Mouse (Mus musculus) gastrocnemius, adult 2 months (tissue): Measurements from ENCODE around the gene Shq1. TPM values are rescaled to one million over a fixed set of nuclear protein-coding genes. Genes with fewer than 3 reads are reported as not detected.
A peak's percentile ranks its signal among the peaks of the same experiment; 100 is the strongest.

Source experiments
- DNase-seq: peaks from one replicate; pipeline ENCODE4 v3.0.0; 2022
- H3K27ac ChIP-seq: fragments of 200-600 bp; 2 replicates; pipeline ENCODE4 v1.8.1; 2022; ENCODE audit warnings: mild to moderate bottlenecking
- H3K4me3 ChIP-seq: fragments of 200-600 bp; 2 replicates; pipeline ENCODE4 v1.8.1; 2022; ENCODE audit warnings: mild to moderate bottlenecking, moderate library complexity
- CTCF ChIP-seq: fragments of 200-600 bp; IDR thresholded peaks from 2 replicates; pipeline ENCODE4 v1.8.1; 2022; ENCODE audit warnings: antibody characterized with exemption, mild to moderate bottlenecking, moderate library complexity
- intact Hi-C: fragments of 180-260 bp; cut with DNase I; formaldehyde crosslinking; loops from one replicate; pipeline ENCODE4 v1.15.1; 2025
- total RNA-seq, 2 experiments: library from RNA; stranded (reverse); gene quantifications; 2 replicates each; pipeline ENCODE4 v1.2.3; 2021

The Shq1 gene
- total RNA-seq, 2 experiments from 2014 or later: 1.9 TPM

DNA sequence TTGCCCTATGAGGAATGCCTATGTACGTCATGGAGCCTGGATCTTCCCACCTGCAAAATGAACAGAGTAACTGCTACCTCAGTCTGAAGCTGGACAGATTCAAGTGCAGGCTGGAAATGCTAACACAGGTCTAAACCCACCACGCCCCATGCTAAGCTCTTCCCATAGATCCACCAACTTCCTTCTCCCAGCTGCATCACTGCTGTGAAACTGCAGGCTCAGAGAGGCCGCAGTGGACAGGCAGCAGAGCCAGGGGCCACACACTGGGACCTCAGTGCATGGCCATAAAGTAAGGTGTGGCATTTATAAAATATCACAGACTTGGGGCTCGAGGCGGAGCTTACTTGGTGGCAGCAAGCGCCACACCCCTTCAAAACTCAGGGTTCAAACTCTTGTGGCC, 133.0 kb downstream of the Shq1 start:
- no peak overlapping the region for H3K4me3 ChIP-seq
- TF ChIP-seq CTCF: no peak
- intact Hi-C loops: loop anchor here (10.0 kb wide), 1 partner anchor 733 kb away; no protein-coding TSS in a partner anchor
- no peak overlapping the region for H3K27ac ChIP-seq
- DNase-seq: no peak

DNA sequence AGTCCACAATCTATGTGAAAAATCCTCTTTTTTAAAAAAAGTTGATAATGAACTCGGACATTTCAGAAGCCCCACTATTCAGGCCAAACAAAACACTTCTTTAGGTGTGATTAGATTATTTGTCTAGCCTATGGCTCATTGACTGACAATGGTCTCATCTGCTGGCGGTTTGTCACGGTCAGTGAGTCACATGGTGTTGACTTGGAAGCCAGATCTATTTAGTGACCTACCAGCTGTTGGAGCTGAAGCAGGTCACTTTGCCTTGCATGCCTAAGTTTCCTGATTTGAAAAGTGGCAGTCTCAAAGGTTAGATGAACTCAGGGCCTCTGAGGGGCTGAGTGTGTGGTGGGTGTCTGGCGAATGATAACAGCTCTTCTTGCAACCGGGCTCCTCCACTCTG, 133.9 kb downstream of the Shq1 start:
- TF ChIP-seq CTCF: no peak
- intact Hi-C loops: loop anchor here (10.0 kb wide), 1 partner anchor 732 kb away; no protein-coding TSS in a partner anchor
- no peak for DNase-seq
- no peak overlapping the region for H3K27ac ChIP-seq
- no peak overlapping the region for H3K4me3 ChIP-seq

DNA sequence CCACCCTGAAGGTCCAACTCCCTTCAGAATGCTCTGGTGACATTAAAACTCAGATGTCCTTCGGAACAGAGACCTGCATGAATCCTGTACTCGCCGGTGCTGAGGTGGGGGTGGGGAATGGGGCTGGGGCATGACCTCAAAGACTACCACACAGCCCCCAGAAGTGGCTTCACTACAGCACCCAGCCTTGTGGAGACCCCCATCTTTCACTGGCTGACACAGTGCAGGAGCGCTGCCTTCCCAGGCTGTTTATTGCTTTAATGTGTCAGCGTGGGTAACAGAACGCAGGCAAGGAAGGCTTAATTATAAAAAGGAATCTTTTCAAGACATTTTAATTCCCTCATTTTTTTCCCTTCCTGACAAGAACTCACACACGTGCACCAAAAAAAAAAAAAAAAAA, 137.6 kb downstream of the Shq1 start:
- no peak for TF ChIP-seq CTCF
- DNase-seq: no peak
- intact Hi-C loops: loop anchor here (10.0 kb wide), 1 partner anchor 729 kb away; no protein-coding TSS in a partner anchor
- no peak overlapping the region for H3K27ac ChIP-seq
- H3K4me3 ChIP-seq: no peak overlapping the region

DNA sequence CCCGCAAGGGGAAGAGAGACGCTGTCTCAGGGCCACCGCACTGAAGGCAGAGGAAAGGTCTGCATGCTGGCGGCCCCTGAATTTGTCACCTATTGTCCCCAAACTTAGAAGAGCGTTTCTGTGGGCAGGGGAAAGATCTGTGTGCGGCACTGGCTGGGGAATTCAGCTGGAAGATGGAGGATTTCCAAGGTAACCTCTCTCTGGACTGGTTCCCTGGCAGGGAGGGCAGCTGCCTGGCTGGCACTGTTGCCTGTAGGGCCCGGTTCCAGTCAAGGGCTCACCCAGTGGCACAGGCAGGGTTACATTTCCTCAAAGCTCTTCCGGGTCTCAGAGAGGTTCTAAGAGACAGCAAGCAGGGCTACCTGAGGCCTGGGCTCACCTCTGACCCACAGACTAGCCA, 138.6 kb downstream of the Shq1 start:
- intact Hi-C loops: loop anchor here (10.0 kb wide), 1 partner anchor 728 kb away; no protein-coding TSS in a partner anchor

DNA sequence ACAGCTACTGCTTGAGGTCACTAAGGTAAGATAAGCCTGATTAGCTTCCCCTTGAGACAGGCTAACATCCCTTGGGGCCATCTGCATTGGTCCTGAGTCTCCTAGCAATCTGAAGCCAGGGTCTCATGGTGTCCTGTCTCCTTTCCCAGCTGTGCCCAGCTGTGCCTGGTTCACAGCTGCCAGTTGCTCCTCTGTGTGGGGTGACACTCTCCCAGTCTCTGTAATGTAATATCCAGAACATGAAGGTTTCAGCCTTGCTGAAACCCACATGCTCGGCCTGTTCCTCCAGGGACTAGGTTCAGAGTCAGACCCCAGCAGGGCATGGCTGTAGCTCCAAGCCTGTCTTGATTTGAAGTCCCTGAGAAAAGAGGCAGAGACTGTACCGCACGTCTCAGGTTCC, 141.3 kb downstream of the Shq1 start:
- intact Hi-C loops: loop anchor here (5.0 to 10.0 kb wide), 2 partner anchors 627 to 725 kb away; no protein-coding TSS in a partner anchor
- Histone ChIP-seq H3K4me3 (no peak overlapping the region), H3K27ac (no peak overlapping the region)
- DNase-seq: no peak
- TF ChIP-seq CTCF: no peak

More for the DNA sequence above, 138.6 kb downstream of the Shq1 start:
- Histone ChIP-seq H3K27ac (no peak overlapping the region), H3K4me3 (peak overlapping the region; percentile 33; the same call in 1 of the 2 replicates)
- TF ChIP-seq CTCF: no peak
- DNase-seq: peak; percentile 81

DNA sequence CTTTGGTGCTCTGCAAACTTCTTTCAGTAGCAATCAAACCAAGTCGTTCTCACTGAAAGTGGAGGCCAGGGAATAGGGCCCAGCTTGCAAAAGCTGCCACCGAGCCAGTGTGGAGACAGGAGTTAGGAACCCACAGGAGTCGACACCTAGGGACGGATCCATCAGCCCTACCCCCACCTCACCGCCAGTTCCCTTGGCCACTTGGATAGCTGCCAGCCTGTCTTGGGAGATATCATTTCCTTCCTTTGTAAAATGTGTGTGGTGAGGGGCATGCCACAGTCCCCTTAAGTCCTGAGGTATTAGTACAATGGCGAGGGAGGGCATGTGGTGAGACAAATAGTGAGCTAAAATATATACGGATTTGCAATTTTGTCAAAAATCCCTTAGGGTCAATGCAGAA, 142.4 kb downstream of the Shq1 start:
- no peak overlapping the region for H3K4me3 ChIP-seq
- TF ChIP-seq CTCF: no peak
- no peak for DNase-seq
- intact Hi-C loops: loop anchor here (5.0 kb wide), 1 partner anchor 626 kb away; no protein-coding TSS in a partner anchor
- no peak overlapping the region for H3K27ac ChIP-seq

DNA sequence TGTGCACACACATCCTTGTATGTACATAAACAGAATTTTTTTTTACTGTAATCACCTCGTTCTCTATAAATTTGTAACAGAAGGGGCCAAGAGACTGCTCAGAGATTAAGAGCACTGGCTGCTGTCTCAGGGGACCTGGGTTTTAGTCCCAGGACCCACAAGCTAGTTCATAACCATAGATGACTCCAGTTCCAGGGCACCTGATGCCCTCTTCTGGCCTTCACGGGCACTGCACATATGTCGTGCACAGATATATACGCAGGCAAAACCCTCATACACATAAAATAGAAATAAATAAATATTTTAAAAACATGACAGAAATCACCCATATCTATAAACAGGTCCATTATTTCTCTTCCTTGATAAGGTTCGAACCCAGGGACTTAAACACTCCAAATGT, 143.0 kb downstream of the Shq1 start:
- peak; percentile 67 for TF ChIP-seq CTCF
- H3K27ac ChIP-seq: no peak overlapping the region
- H3K4me3 ChIP-seq: no peak overlapping the region
- intact Hi-C loops: loop anchor here (5.0 kb wide), 1 partner anchor 626 kb away; no protein-coding TSS in a partner anchor
- DNase-seq: no peak

DNA sequence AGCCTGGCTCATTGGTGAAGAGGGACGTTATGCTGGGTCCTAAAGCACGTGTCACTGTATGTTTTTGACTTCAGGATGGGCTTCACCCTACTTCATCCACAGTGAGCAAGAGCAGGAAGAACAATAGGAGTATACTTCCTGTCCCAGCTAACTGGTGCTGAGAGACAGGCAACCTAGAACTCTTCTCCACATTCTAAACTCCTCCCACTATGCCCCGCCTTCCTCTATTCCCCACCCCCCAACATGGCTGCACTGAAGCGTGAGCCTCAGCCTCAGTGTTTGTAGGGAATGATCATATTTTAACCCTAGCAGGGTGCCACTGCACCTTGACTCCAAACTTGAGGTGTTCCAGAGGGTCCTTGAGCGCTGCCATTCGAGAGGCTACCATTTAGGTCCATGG, 143.8 kb downstream of the Shq1 start:
- no peak for TF ChIP-seq CTCF
- no peak for DNase-seq
- no peak overlapping the region for H3K27ac ChIP-seq
- H3K4me3 ChIP-seq: no peak overlapping the region
- intact Hi-C loops: loop anchor here (5.0 kb wide), 1 partner anchor 625 kb away; no protein-coding TSS in a partner anchor

DNA sequence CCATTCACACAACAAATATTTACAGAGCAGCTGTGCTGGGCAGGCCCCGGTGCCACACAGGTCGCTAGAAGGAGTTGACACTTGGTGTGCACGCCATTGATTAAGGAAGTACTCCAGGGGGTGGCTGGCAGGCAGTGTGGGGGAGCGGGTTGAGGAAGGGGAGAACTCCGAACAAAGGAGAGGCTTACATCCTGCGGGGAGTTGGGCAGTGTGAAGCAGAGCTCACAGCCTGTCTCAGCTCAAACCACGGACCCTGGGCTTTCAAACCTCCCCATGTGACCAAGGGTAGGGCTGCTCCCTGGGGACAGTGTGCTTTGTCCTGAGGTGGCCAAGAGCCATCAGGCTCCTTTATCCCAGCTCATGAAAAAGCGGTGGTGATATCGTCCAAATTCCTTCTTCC, 144.9 kb downstream of the Shq1 start:
- intact Hi-C loops: loop anchor here (5.0 kb wide), 1 partner anchor 624 kb away; no protein-coding TSS in a partner anchor
- no peak for TF ChIP-seq CTCF
- DNase-seq: no peak
- Histone ChIP-seq H3K4me3 (no peak overlapping the region), H3K27ac (no peak overlapping the region)

DNA sequence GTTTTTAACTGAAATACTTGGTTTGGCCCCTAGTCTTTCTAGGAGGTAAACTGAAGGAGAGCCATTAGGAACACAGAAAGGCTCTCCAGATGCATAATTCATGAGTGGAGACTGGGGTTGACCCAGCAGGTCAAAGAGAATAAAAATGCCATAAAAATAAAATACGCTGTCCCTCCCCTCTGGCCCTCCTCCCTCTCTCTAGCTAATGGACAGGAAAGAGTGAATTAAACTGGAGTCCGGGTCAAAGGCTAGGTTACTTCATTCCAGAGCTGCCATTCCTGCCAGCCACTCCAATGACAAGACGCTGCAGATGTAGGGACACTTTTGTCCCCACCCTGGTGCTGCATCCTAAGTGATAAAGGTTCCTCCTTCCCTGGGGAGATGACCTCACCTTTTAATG, 145.5 kb downstream of the Shq1 start:
- H3K4me3 ChIP-seq: no peak overlapping the region
- H3K27ac ChIP-seq: no peak overlapping the region
- DNase-seq: no peak
- intact Hi-C loops: loop anchor here (5.0 kb wide), 1 partner anchor 623 kb away; no protein-coding TSS in a partner anchor
- TF ChIP-seq CTCF: no peak

DNA sequence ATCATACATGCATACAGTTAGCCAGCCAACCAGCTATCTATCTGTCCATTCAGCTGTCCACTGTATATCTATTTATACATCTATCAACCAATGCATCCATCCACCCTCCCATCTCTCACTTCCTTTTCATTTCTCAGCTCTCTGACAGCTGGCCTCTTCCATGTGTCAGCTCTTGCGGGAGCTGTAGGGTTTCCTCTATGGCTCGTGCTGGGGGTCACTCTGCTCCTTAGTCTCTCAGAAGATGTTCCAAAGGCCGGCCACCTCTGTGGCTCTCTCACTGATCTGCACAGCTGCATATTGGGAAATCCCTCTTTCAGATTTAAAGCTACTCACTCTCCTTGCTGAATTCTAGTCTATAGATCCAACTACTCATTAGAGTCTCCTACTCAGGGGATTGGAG, 148.5 kb downstream of the Shq1 start:
- H3K4me3 ChIP-seq: no peak overlapping the region
- TF ChIP-seq CTCF: no peak
- intact Hi-C loops: no loop called here
- no peak for DNase-seq
- no peak overlapping the region for H3K27ac ChIP-seq

DNA sequence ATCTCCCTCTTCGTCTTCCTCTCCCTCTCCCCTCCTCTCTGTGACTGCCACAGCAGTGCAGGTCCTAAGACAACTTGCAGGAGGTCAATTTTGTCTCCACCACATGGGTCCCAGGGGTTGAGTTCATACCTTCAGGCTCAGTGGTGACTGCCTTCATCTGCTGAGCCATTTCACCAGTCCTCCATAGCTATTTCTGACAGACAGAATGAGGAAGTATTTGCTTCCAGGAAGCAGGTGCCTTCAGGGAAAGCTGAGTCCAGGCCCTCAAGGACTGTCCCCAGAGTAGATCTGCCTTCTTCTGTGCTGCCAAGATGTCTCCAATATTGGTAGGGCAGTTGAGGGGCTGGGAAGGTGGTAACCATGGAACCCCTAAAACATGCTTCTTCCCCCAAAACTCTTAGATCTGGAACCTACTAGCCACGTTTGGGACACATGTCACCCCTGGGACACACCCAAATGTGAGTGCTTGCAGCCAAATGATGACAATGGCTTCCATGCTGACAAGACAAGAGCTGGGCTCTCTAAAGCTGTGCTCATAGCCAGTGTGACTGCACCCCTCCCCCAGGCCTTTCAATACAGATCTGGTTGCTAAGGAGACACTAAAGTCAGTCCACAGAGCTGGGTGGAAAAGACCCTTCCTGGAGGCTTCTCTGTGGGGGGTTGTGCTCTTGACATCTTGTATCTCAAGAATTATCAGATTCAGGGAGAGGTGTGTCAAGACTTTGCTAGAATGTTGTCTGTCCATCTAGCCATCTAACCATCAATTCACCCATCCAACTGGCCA, 149.2 kb downstream of the Shq1 start:
- intact Hi-C loops: no loop called here
- H3K4me3 ChIP-seq: no peak overlapping the region
- no peak for DNase-seq
- TF ChIP-seq CTCF: no peak
- H3K27ac ChIP-seq: no peak overlapping the region

DNA sequence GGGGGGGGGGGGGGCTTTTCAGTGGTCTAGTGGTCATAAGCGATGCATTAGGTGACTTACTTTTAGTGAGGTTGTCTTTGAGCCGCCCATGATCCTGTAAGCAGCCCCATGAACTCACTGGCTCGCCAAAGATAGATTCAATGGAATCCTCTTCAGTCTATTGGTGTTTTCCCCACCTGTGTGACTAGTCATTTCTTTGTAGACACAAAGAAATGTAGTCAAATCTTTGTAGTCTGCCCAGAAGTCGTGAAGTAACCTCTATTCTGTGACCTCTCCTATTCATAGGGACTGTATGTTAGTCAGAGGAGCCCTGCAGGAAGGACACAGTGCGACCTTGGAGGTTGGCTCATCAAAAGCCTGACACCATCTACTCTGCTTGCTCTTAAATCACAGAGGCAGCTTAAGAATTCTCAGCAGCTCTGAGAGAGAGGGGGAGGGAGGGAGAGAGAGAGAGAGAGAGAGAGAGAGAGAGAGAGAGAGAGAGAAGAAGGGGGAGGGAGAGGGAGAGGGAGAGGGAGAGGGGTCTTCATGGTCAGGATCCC, 150.3 kb downstream of the Shq1 start:
- no peak for TF ChIP-seq CTCF
- H3K4me3 ChIP-seq: no peak overlapping the region
- no peak overlapping the region for H3K27ac ChIP-seq
- intact Hi-C loops: no loop called here
- no peak for DNase-seq
